Mouse (Mus musculus) ES-Bruce4 (cell line): ENCODE results near the gene Leng1.

Source experiments
- CTCF ChIP-seq: IDR thresholded peaks from one replicate; pipeline ENCODE4 v1.8.1; 2011; ENCODE audit warnings: low read depth, low read length
- POLR2A ChIP-seq: IDR thresholded peaks from one replicate; pipeline ENCODE4 v1.8.1; 2011; ENCODE audit warnings: low read length; ENCODE audit not compliant: insufficient read depth

- TF ChIP-seq POLR2A, result no peak
- TF ChIP-seq CTCF, result no peak
These were observed 26.3 kb upstream of the Leng1 start for GRCm38 (mm10) chr7:3691919-3692318.
